Mouse (Mus musculus): ENCODE measurements at regions not wholly inside any gene's neighbourhood (a gene's known extent, or its start where the extent isn't known, plus 50 kb on each side); places are given as distances from the start of the nearest gene placed in this dataset.

DNA sequence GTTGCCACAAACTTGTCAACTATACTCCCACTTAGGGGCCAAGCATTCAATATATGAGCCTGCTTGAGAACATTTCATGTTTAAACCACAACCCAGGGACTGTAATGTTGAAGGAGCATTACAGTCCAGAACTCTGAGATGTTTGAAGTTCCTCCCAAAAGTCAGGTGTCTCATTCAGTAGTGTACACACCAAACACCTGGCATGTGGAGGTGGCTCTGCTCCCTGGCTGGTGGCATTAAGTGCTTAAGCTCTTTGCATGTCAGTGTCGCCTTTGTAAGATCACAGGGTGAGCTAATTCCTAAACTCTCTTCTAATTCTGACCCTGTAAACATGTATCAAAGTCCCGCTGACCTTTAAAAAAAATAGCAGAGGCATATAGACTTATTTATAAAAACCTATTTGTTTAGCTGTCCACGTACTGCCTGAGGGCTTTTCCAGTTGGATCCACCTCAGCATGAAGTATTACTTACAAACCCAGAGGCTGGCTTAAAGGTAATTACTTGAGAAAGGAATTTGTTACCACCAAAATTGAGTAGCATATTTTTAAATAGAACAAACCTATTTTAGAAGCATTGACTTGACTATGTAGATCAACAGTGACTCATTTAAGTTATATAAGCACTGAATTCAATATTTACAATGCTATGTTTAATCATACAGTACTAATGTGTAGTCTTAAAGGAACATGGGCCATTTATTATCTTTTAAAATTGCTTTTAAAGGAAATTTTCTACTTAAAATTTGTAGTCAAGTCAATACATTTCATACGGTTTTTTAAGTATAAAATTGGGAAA, 276.3 kb upstream of the Fermt1 start:
- DNase-seq = no peak

DNA sequence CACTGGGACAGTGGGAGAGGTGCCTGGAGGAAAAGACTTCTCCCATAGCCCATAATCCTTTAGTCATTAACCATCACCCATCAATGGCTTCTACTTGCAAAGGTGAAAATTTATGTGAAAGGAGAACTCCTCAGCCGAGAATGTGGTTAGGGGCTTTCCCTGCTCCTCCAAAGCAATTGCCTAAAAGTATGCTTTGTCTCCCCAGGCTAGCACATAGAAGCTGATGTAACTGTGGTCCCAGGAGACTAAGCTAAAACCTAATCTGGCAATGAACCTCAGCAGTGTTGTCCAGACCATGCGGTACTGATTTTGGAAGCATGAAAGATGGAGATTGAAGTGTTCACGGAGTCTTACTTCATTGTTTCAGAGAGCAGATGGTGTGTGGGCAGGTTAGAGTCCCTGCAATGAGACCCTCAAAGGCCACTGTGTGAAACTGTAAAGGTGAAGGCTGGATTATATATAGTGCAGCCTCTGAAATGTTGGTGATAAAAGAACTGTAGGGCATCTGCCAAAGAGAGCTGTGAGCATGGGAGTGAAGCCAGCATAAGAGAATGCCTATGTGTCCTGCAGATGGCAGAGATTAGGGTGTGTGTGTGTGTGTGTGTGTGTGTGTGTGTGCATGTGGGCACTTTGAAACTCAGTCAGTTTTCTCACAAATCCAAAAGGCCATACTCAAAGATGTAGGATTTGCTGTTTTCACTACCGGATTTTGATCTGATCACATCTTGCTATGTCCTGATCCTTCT, 289.6 kb upstream of the Fermt1 start:
- DNase-seq = no peak

DNA sequence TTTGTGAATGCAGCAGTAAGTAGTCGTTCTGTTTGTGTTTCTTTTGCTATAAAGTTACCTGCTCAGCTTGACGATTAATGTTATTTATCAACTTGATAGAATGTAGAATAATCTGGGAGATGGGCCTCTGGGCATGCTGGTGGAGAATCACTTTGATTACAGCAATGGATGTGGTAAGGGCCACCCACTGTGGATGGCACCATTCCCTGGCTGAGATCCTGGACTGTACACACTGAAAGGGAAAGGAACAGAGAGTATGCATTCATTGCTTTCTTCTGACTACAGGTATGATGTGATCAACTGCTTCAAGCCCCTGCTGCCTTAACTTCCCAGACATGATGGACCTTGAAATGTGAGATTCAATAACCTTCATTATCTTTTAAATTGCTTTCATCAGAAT, 299.8 kb upstream of the Bmp2 start:
- DNase-seq = no peak

DNA sequence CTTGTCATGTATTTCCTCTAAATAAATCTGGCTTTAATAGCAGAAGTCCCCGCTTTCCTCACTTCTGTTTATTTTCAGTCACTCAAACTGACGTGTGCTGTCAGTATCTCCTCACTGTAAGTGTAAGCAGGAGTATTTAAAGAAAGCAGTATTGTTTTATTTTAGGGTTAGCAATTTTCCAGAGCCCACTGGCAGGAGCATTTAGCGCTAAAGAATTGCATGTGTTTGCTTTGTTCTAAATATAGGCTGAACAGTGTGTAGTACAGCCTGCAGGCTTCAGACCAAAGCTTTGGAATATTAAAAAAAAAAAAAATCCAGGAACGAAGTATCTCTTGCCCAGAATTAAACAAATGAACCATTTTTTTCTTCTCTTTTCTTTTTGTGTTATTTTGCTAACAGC, 277.5 kb upstream of the Bmp2 start:
- no peak for DNase-seq

DNA sequence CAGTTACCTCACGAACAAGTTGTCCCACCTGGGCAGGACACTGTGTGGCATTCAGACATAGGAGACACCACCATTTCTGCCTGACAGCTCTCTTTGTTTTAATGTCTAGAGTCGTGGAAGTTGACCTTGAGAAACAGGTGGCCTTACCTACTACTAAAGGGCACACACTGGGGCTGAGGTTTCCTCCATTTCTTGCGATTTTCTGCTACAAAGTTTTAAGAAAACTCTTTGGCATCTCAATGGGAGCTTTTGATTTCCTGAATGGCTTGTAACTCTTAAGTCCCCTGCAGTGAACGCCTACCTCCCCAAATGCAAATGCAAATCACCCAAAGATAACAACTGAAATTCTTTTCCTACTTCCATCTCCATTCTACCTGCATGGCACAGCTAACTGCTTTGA, 273.4 kb upstream of the Bmp2 start:
- DNase-seq = no peak

DNA sequence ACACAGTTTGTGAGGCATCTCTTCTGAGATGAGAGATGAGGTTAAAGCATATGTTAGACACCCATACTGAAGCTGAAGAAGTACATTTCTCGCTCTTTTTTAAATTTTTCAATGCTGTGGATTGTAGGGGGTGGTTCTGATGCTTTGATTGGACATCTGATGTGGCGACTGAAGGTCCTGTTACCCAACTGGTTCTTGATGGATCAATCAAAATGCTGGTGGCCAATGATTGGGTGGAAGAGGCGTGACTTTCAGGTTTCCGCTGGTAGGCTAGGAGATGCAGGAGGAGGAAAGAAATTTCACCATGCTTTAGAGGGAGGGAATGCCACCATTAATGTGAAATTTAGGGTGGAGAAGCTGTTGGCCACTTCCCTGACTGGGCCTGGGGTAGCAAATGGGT, 272.7 kb upstream of the Bmp2 start:
- DNase-seq = no peak

DNA sequence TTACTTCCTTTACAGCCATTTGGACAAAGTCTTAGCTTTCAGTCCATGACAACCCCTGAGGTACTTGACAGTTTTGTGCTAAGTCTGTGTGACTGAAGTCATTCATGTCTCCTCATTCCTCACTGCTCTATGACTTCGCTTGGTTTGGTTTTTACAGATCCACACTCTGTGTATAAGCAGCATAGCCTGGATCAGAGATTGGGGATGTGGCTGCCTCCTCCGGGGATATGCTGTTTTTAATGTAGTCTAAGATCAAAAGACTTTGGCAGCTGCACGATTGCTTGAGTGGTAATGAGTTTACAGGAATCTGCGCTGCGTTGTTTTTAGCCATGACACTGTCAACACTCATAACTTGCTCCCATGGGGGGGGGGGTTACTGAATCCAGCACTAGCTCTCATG, 269.3 kb upstream of the Bmp2 start:
- DNase-seq = no peak

DNA sequence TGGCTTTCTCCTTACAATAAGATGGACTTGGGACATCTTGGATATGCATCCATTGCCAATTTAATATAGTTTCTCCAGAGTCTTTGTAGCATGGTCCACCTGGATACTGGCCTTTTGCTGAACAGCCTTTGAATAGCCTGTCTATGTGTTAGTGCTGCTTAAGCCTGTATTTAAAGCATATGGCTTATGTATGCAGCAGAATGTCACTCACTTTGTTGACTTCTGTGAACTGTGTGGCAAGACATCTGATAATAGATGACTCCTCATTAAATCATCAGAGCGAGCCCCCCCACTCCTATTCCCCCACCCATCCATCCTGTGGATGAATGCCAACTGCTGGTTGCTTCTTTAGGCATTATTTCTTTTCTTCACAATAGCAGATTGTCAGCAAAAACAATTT, 268.2 kb upstream of the Bmp2 start:
- DNase-seq = no peak

DNA sequence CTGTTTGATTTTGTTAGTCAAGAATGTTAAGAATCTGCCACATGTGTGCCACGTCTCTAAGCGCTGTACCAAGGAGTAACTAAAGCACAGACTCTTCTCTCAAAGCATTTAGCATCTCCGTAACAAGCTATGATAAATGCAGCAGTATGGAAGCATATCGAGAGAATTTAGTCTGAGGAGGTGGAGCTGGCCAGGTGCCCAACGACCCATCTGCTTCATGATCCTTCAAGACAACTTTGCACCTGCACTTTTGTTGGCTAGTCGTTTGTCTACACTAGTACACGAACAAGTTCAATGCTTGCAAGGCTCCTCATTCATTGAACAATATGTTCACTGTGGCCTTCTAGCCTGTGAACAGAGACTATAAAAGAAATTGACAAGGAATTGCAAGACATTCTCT, 257.8 kb upstream of the Bmp2 start:
- no peak for DNase-seq

DNA sequence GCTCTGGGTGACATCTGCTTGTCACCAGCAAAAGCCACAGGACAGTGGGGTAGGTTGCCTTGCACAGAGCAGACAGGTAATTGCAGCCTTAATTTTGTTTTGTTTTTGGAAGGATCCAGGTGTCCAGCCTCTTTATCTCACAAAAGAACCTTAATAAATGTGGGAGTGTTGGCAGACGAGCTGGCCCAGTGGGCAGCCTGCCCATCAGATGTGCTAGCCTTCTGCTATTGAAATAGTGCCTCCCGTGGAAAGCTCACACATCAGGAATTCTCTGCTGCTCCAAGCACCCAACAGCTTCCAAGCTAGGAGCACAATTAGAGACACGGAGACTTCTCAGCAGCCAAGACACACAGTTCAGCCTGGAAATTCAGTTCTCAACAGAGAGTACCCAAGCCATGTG, 246.0 kb upstream of the Bmp2 start:
- peak; percentile 10 for DNase-seq

DNA sequence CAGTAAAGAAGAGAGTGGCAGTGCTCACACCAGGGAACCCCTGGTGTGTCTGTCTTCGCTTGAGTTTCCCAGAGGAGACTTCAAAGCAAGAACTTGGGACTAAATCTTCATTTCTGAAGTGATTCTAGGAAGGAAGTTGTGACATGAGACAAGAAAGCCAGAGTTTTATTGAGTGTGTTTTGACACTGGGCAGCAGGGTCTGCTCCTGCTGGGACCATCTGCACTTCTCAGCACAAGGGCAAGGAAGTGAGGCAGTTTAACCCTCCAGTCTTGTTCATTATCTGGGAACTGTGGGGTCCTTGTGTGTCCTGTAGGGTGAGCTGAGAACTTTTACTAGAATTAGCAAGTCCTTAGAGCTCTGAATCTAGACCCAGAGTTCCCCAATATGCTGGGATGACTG, 241.0 kb upstream of the Bmp2 start:
- no peak for DNase-seq

DNA sequence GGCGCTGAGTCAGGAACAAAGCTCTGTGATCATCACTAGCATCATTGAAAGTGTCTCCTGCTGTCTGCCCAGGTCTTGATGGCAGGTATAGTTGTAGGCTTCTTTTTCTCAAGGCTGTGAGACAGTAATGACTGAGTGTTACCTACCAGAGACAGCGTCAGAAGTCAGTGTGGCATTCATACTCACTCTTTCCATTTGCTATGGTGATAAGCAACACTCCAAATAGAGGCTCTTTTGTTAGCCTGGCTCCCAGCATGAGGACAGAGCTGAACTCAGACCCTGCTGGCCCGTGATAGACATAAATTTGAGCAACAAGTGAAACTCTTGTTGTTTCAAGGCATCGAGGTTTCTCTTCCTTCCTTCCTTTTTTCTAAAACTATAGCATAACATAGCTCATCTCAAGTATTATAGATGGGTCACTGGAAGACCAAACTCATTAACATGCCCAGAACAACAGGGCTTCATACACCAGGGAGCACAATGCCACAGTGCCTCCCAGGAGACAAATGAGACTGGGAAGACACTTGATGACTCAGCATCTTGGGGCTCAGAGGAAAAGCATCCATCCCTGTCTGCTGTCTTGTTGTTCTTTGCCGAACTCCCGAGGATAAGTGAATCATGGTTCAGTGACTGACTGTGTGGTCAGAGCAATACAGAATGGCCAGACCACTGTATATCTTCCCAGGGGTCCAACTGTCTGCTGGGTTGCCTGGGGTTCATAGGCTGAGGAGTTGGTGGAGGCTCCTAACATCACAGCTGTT, 225.5 kb upstream of the Bmp2 start:
- no peak for DNase-seq

DNA sequence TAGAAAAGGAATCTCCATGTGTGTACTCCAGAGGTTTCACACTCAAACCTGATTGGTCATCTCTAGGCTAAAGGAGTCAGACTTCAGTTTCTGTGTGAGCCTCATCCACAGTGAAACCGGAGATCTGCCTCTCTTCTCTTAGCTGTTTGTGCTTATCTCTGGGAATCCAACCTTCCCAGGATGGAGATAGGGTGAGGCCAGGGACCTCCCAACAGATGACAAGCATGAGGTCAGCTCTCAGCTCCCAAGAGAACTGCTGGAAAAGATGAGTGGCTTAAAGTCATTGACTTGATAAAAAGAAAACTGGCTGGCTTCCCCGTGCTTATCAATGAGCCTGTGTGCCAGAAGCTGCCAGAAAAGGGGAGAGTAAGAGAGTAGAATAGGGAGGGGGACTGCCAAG, 224.3 kb upstream of the Bmp2 start:
- DNase-seq = no peak

DNA sequence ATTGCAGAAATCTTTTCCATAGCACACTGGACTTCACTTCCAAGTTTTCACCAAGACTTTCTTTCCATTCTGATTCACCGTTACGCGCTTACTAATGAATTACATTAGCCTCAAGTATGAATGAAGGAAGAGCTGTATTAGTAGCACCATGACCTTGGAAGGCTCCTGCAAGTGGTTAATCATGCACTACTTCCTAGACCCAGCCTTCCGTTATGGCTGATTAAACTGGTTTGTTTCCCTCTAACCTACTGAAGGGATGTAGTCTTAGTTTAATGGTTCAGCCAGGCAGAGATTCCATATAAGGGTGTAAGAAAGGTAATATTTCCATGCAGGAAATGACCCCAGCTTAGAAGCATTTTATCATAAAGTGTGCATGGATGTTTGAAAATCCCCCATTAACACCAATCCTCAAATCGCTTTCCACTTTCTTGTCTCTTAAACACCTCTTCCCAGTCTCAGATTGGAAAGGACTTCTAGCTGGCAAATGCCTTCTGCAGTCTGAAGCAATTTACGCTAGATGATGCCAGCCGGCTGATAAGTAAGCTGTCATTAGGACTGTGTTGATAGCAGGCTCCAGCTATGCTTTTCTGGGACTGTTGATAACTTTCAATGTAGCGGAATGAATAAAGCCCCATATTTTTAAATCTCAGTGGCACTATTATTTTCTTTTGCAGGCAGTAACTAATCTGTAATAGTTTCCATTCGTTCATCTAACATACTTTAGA, 215.6 kb upstream of the Bmp2 start:
- DNase-seq = no peak

DNA sequence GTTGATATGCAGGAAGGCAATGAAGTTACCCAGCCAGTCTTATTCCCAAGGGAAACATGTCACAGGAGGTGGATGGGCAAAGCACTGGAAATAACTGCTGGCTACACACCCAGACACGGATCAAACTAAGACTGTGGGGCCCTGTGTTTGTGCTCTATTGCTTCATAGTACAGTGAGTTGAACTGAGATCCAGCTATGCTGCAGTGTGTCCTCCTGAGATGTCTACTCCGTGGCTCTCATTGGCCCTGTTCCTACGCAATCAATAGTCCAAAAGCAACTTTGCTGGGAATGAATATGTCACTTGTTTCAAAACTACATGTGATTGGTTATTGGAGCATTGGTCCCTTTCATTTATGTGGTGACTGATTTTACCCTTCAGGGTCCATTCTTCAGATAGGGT, 213.8 kb upstream of the Bmp2 start:
- DNase-seq = no peak

DNA sequence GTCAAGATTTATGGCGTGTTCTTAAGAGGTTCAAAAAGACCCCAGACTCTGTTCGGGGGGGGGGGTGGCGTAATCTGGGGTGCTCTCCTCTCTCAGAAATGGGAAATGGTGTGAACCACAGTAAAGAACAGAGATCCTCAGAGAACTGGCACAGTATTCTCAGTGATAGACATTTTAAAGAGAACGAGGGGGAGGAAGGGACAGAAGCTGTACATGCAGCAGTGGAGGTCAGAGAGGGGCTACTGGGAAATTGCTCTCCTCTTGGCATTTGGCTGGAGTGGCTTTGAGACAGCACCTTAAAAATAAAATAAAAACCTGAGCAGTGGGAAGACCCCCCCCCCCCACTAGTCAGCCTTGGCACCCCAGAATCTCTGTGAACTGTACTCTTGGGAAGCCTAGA, 210.6 kb upstream of the Bmp2 start:
- DNase-seq = no peak

DNA sequence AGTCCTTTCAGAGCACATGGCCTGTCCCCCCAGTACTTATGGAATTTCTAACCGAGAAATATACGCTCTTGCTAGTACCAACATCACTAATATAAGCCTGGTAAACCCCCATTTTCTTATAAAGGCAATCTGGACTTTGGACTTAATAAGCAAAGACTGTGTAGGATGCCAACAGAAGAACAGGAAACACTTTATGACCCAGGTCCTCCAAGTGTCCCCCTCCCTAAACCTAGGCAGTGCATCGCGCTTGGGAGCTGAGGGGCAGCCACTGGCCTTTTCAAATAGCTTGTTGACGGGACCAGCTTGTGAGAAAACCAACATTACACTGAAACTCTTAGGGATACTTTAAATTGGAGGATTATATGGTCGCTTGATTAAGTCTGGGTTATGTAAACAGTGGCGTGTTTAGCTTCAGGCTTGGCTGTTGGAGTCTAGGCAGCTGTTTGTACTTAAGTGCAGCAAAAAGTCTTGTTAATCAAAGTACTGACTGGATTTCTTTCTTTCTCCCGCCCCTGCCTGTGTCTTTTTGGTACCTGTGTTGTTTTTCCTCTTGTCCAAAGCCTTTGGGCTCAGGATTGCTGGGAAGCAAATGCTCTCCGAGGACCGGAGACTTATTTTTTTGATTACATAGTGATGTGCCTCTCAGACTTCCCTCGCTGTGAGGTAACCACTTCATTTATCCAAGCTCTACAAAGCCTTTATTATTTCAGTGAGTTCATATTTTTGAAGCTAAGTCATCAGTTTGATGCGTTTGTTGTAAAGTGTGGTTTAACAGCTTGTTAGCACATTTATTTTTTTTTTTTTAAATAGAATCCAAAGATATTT, 205.8 kb upstream of the Bmp2 start:
- no peak for DNase-seq

DNA sequence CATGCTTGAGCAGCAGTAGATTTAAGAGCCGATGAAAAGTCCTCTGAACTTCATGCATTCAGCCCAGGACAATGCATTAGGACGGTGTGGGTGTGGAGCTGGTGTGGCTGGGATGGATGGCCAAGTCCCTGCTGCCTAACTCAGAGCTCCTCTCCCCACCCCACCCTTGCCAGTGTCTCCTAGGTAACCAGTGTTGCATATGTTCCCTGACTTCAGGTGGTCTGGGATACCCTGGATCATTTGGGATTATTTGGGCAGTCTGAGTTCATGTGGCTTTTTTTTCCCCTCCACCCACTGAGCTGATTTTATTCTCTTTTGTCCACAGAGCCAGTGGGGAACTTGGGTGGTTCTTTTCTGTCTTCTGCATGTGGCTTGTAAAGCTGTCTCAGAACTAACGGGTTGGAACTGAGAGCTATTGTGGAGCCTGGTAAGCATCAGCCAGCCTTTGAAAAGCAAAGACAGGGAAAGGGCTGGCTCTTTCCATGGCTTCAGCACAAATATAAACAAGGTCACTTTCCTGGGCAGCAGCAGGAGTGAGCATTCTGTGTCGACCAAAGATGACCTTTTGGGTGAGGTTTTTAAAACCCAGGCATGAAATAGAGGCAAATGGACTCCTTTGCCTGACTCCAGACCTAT, 205.1 kb upstream of the Bmp2 start:
- no peak for DNase-seq

DNA sequence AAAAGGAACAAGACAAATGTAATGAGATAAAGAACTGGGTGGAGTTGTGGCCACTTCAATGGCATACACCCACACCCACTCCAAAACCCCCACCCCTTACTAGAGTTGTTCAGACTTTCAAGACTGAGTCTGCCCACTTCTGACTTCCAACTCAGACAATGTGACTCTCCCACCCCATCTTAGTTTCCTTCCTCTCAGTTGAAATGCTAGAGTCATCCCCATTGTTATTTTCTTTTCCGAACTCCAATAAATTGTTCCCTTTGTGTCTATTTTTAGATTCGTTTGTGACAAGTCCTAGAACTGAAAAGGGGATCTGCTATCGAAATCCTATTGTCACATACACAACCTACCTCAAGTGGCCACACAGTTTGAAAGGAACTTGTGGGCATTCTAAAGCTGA, 200.7 kb upstream of the Bmp2 start:
- DNase-seq = no peak

DNA sequence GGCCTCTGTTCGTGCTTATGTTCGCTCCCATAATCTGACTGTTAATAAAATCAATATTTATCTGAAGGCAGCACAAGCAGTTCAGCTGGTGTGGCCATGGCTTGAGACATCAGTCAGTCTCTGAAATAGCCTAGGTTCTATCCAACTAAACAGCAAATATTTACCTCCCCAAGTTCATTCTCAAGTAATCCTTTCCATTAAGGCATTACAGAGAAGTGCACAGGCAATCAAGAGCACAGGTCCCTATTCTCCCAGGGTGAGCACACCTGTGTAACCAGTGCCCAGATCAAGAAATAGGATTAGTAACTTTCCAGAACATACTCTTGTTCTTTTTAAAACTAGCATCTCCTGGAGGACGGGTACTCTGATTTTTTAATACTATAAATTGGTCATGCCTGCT, 199.2 kb upstream of the Bmp2 start:
- DNase-seq = no peak

Measured in adrenal gland, postnatal 14 days (tissue).